Mouse (Mus musculus): Measurements from ENCODE around the gene 1190002N15Rik. TPM values are rescaled to one million over a fixed set of nuclear protein-coding genes. Genes with fewer than 3 reads are reported as not detected.

1190002N15Rik gene
- polyA plus RNA-seq, 1 experiment from 2014 or later = 4.4 TPM

DNA sequence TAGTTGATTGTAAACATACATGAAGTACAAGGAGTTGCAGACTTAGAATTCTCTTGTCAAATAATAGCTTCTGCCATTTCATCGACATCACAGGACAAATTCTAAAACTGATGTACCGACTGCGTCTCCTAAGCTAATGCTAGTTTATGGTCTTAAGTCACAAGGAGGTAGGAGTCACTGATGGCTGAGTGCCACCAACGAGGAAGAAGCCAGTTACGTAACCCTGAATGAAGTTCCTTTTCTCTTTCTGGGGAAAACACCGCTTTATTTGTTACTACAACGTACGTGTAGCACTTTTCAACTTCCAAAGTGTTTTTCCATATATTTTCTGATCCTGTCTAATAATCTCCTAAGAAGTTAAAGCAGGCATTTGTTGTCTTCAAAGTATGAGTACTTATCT lies 25.6 kb downstream of the 1190002N15Rik start:
- no peak for ATAC-seq
- 96% methylated on average over 8 of the region's 8 CpGs for WGBS
- H3K4me1 ChIP-seq = no peaks in the 10 kb centered on the region
- H3K4me3 ChIP-seq = no peak overlapping the region
- H3K27ac ChIP-seq = no peak overlapping the region
- no peaks in the 10 kb centered on the region for H3K36me3 ChIP-seq (ENCODE audit: poor library complexity, severe bottlenecking)
- H3K27me3 ChIP-seq = no peaks in the 10 kb centered on the region
- H3K4me2 ChIP-seq = no peak overlapping the region
- H3K9me3 ChIP-seq (replicated peaks) = no peaks in the 10 kb centered on the region
- H3K9ac ChIP-seq = no peak overlapping the region

DNA sequence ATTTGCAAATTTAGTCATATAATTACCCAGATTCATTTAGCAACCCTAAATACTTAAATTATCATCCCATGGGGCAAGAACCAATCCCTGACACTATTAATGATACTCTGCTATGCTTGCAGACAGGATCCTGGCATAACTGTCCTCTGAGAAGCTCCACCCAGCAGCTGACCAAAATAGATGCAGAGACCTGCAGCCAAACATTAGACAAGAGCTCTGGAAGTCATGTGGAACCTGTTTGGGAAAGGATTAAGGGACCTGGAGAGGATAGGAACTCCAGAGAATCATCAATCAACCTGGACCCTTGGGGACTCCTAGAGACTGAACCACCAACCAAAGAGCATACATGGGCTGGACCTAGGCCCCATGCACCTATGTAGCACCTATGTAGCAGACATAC lies 26.7 kb downstream of the 1190002N15Rik start:
- H3K36me3 ChIP-seq (ENCODE audit: poor library complexity, severe bottlenecking) = no peaks in the 10 kb centered on the region
- no peak for ATAC-seq
- H3K4me1 ChIP-seq = no peaks in the 10 kb centered on the region
- no peak overlapping the region for H3K27ac ChIP-seq
- H3K4me2 ChIP-seq = no peak overlapping the region
- no peak overlapping the region for H3K9ac ChIP-seq
- no peak overlapping the region for H3K4me3 ChIP-seq
- no peaks in the 10 kb centered on the region for H3K27me3 ChIP-seq
- H3K9me3 ChIP-seq (replicated peaks) = no peaks in the 10 kb centered on the region

DNA sequence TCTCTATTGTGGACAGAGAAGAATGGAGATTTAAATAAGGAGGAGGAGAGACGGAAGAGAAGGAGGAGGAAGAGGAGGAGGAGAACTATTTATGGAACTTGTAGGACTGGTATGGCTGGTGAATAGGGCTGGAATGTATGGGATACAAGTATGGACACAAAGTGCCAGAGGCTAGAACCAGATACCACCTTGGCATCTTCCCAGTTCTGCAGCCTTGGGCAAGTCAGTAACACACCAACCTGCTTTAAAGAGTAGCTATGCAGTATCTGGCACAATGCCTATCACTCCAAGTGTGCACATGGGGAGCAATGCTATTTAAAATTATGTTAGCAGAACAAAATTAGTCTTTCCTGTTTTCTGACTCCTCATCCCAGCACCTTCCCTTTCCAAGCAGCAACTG lies 30.9 kb downstream of the 1190002N15Rik start:
- H3K27ac ChIP-seq = no peak overlapping the region
- no peak for ATAC-seq
- H3K9me3 ChIP-seq (replicated peaks) = no peaks in the 10 kb centered on the region
- H3K27me3 ChIP-seq = no peaks in the 10 kb centered on the region
- H3K4me2 ChIP-seq = no peak overlapping the region
- WGBS = 64% methylated on average over 1 of the region's 1 CpGs
- no peak overlapping the region for H3K9ac ChIP-seq
- no peaks in the 10 kb centered on the region for H3K4me1 ChIP-seq
- no peaks in the 10 kb centered on the region for H3K36me3 ChIP-seq (ENCODE audit: poor library complexity, severe bottlenecking)
- H3K4me3 ChIP-seq = no peak overlapping the region

DNA sequence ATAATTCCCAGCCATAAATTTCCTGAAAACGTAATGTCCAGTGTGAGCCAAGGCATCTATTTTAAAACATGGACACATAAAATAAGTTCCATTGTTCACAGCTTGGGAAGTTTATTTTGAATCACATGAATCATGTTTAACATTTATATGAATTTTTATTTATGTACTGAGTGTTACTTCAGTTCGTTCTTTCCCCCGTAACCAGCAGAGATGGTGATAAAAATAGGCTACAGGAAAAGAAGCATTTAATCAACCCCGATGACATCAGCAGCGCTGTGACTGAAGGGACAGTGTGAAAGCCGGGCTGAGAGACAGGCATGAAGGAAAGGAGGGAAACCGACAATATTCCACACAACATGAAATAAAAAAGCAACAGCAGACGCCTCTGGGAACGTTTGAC lies 46.4 kb downstream of the 1190002N15Rik start:
- H3K4me2 ChIP-seq = no peak overlapping the region
- no peak overlapping the region for H3K4me3 ChIP-seq
- H3K27me3 ChIP-seq = no peaks in the 10 kb centered on the region
- ATAC-seq = no peak
- H3K9me3 ChIP-seq (replicated peaks) = no peaks in the 10 kb centered on the region
- H3K4me1 ChIP-seq = no peaks in the 10 kb centered on the region
- no peak overlapping the region for H3K27ac ChIP-seq
- no peaks in the 10 kb centered on the region for H3K36me3 ChIP-seq (ENCODE audit: poor library complexity, severe bottlenecking)
- WGBS = 88% methylated on average over 9 of the region's 9 CpGs
- H3K9ac ChIP-seq = no peak overlapping the region

DNA sequence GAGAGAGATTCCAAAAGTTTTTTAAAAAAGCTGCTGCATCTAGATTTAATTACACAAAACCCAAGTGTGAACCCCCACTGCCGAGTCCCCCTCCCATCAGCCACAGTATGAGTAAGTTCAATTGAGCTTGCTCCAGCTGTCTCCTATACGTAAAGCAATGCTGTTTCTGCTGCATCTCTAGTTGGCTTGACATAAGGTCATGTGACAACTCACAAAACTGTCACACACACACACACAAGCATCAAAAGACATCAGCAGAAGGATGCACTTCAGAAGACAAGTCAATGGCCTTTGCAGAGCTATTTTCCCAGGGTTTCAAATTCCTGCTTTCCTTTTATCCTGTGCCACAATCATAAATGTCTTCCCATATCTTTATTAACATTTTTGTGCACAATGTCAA lies 49.9 kb downstream of the 1190002N15Rik start:
- WGBS = 82% methylated on average over 2 of the region's 2 CpGs
- Histone ChIP-seq H3K27me3 (no peaks in the 10 kb centered on the region), H3K4me2 (no peak overlapping the region), H3K9me3 (replicated peaks) (no peaks in the 10 kb centered on the region), H3K36me3 (ENCODE audit: poor library complexity, severe bottlenecking) (no peaks in the 10 kb centered on the region), H3K4me1 (peaks cover 6% of the 10 kb centered on the region; the same call in 1 of the 2 replicates), H3K9ac (no peak overlapping the region), H3K4me3 (no peak overlapping the region), H3K27ac (no peak overlapping the region)
- ATAC-seq = no peak

DNA sequence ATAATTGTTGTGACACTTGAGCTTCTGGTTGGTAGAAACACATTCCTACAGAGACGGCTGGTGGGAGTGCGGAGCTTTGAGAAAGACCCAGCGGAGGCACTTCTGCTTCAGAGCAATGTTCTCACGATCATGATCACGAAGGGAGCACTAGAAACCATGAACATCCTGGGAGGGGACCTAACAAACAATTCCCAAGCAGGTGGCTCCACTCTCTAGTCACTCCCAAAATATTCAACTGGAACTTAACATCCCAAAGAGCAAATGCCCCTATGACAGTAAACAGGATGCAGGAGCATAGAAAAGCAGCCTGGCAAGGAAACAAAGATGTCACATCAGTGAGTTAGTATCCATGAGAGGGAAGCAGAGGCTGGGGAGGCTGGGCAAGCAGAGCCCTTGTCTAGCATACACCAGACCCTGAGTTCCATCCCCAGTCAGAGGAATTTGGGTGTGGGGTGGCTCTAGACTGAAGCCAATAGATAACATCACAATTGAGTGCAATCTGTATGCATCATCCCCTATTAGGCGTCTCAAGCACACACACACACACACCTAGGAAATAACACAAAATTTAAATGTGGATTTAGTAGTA lies 54.5 kb downstream of the 1190002N15Rik start:
- peak; percentile 20; the same call in 1 of the 2 replicates for ATAC-seq
- Histone ChIP-seq H3K27me3 (no peaks in the 10 kb centered on the region), H3K27ac (no peak overlapping the region), H3K9me3 (replicated peaks) (no peaks in the 10 kb centered on the region), H3K9ac (no peak overlapping the region), H3K4me3 (no peak overlapping the region), H3K36me3 (ENCODE audit: poor library complexity, severe bottlenecking) (no peaks in the 10 kb centered on the region), H3K4me2 (no peak overlapping the region), H3K4me1 (peaks cover 16% of the 10 kb centered on the region)
- 79% methylated on average over 6 of the region's 6 CpGs for WGBS

DNA sequence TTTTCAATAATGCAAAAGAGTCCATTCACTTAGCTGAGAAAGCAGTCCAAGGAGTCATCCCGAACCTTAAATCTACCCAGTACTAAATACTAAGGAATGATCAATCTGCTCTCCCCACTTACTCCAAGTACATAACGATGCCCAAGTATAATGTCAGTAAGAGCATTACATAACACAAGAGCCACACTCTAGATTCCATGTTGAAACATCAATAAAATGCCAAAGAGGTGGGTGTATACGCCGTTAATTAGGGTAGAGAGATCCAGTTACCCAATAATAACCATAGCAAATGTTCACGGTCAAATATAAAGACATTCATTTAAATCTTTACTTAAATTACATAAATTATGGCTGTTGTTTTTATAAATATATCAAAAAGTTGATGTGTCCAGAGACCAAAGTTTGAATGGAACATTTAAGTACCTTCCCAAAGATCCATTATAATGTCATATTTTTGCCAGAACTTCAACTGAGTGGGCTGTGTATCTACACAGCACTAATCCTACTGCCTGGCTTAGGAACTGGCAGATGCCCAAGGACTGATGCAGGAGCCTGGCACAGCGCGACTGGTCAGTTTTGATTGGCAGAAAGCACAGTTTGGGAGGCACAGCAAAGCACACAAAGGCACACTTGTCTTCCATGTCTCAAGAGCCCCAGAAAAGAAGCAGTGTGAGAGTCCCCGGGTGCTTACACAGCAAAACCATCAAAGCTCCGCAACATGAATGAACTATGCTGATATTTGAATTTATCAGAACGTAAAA lies 55.5 kb downstream of the 1190002N15Rik start:
- Histone ChIP-seq H3K27ac (no peak overlapping the region), H3K4me1 (peaks cover 16% of the 10 kb centered on the region), H3K36me3 (ENCODE audit: poor library complexity, severe bottlenecking) (no peaks in the 10 kb centered on the region), H3K9ac (no peak overlapping the region), H3K4me3 (no peak overlapping the region), H3K9me3 (replicated peaks) (no peaks in the 10 kb centered on the region), H3K4me2 (no peak overlapping the region), H3K27me3 (no peaks in the 10 kb centered on the region)
- WGBS = 57% methylated on average over 10 of the region's 10 CpGs
- ATAC-seq = peak; percentile 97

DNA sequence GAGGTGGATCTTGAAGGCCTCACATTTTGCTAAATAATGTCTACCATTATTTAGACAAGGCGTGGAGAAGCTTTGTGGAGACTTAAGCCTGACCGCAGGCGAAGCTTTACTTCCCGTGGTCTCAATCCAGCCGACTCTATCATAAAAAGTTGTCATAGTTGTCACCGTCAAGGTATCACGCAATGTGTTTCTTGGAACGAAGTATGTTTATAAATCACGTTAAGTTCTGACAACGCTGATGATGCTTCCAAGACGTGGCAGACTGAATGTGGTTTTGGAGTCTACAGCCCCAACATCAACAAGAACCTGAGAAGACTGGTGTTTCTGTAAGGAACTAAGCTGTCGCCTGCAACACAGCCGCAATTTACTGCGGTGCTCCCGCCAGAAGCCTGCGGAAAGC lies 56.8 kb downstream of the 1190002N15Rik start:
- 94% methylated on average over 16 of the region's 16 CpGs for whole genome bisulfite sequencing
- Histone ChIP-seq H3K9me3 (replicated peaks) (no peaks in the 10 kb centered on the region), H3K36me3 (ENCODE audit: poor library complexity, severe bottlenecking) (no peaks in the 10 kb centered on the region), H3K27me3 (no peaks in the 10 kb centered on the region), H3K27ac (no peak overlapping the region), H3K4me2 (no peak overlapping the region), H3K4me1 (peaks cover 16% of the 10 kb centered on the region), H3K9ac (no peak overlapping the region), H3K4me3 (no peak overlapping the region)
- ATAC-seq = no peak

DNA sequence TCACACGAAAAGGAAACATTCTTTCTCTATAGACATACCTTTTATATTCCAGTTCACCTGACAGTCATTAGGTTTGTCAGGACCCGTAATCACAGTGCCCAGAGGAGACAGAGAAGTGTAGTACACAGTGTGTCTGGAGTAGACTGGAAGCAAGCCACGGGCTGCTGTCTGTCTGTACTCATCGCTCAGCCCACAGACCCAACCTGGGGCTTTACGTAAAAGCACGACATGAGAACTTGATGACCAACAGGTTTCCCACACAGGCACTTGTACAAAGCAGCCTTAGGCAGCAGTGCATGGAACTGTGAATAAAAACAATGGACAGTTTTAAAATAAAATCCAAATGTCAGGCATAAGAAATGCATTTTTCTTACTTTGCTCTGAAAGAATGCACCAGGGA lies 58.5 kb downstream of the 1190002N15Rik start:
- Histone ChIP-seq H3K9ac (no peak overlapping the region), H3K27ac (no peak overlapping the region), H3K4me3 (no peak overlapping the region), H3K36me3 (ENCODE audit: poor library complexity, severe bottlenecking) (no peaks in the 10 kb centered on the region), H3K9me3 (replicated peaks) (no peaks in the 10 kb centered on the region), H3K4me1 (peaks cover 16% of the 10 kb centered on the region), H3K27me3 (no peaks in the 10 kb centered on the region), H3K4me2 (no peak overlapping the region)
- ATAC-seq = no peak
- 90% methylated on average over 6 of the region's 6 CpGs for WGBS

DNA sequence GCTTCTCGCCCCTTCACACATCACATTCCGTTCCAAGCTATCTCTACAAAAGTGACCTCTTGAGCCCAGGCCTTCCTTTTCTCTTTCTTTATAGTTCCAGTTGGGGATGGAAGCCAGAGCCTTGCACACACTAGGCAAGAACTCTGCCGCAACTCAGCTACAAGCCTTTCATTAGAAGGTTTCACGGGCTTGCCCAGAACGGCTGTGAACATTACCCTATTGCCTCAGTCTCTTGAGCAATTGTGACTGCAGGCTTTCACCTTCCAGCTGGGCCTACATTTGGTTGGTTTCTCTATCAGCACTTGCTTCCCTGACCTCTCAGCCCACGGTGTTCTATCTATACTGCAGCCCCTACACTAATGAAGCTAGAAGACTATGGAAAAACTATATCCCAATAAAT lies 58.9 kb downstream of the 1190002N15Rik start:
- H3K27ac ChIP-seq = no peak overlapping the region
- no peaks in the 10 kb centered on the region for H3K9me3 ChIP-seq (replicated peaks)
- no peak overlapping the region for H3K4me3 ChIP-seq
- ATAC-seq = no peak
- no peak overlapping the region for H3K4me2 ChIP-seq
- no peaks in the 10 kb centered on the region for H3K27me3 ChIP-seq
- 92% methylated on average over 6 of the region's 6 CpGs for WGBS
- no peak overlapping the region for H3K9ac ChIP-seq
- H3K36me3 ChIP-seq (ENCODE audit: poor library complexity, severe bottlenecking) = no peaks in the 10 kb centered on the region
- H3K4me1 ChIP-seq = peaks cover 16% of the 10 kb centered on the region

DNA sequence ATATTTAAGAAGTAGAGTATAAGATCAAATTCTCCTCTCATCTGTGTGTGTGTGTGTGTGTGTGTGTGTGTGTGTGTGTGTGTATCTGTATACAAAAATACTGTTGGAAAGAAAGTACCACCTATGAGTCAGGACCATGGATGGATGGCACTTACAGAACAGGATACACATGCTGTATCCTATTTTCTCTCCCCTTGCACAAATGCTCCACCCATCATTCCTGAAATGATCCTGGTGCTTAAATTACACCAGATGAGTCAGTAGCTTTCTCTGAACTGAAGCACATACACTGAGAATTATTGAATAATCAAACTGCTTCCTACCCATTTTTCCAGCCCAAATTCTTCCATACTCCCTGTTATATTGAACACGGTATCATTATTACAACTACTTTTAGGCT lies 61.9 kb downstream of the 1190002N15Rik start:
- ATAC-seq = no peak

DNA sequence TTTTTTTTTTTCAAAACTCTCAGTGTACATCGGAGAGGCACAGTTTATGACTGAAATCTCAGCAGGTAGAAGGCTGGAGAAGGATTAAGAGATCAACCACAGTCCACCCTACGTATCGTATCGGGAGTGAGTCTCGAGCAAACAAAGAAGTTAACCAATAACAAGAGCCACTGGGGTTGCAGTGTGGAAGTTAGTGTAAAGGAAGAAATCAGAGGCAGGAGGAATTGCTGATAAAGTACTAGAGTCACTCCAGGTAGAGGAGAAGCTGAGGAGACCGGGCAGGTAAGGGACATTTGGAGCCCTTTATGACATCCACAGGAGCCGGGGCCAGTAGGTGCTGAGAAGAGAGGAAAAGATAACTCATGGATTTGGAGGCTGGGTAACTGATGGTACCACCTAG lies 64.0 kb downstream of the 1190002N15Rik start:
- WGBS = 83% methylated on average over 7 of the region's 7 CpGs
- H3K9ac ChIP-seq = no peak overlapping the region
- no peak for ATAC-seq
- no peaks in the 10 kb centered on the region for H3K9me3 ChIP-seq (replicated peaks)
- H3K4me1 ChIP-seq = no peaks in the 10 kb centered on the region
- H3K36me3 ChIP-seq (ENCODE audit: poor library complexity, severe bottlenecking) = no peaks in the 10 kb centered on the region
- H3K4me3 ChIP-seq = no peak overlapping the region
- no peaks in the 10 kb centered on the region for H3K27me3 ChIP-seq
- no peak overlapping the region for H3K4me2 ChIP-seq
- H3K27ac ChIP-seq = no peak overlapping the region

More for the DNA sequence above, 61.9 kb downstream of the 1190002N15Rik start:
- no peak overlapping the region for H3K4me2 ChIP-seq
- H3K27ac ChIP-seq = no peak overlapping the region
- H3K9me3 ChIP-seq (replicated peaks) = no peaks in the 10 kb centered on the region
- no peaks in the 10 kb centered on the region for H3K4me1 ChIP-seq
- 98% methylated on average over 1 of the region's 1 CpGs for WGBS
- H3K36me3 ChIP-seq (ENCODE audit: poor library complexity, severe bottlenecking) = no peaks in the 10 kb centered on the region
- no peak overlapping the region for H3K4me3 ChIP-seq
- no peak overlapping the region for H3K9ac ChIP-seq
- H3K27me3 ChIP-seq = no peaks in the 10 kb centered on the region

Data from forebrain, embryonic 13.5 days (tissue).